Mouse (Mus musculus) neural tube, embryonic 12.5 days (tissue): Measurements from ENCODE around the gene Zranb3. TPM values are rescaled to one million over a fixed set of nuclear protein-coding genes. Genes with fewer than 3 reads are reported as not detected.

Experiments
- polyA plus RNA-seq: library from polyadenylated mRNA; unstranded; fragments of >200 nt; fragmentation: Nextera tagmentation; extraction: Ambion mirVana; gene quantifications from 2 replicates; pipeline ENCODE4 v1.2.1, GENCODE M21; 2016

Gene Zranb3
- polyA plus RNA-seq, 1 experiment from 2014 or later = 8.4 TPM

Other genes starting within 250 kb of the Zranb3 start
- 0.05 TPM in 1 of 2 replicates, not detected in the other for gene Map3k19, start 248.0 kb downstream of the Zranb3 start, polyA plus RNA-seq
- gene Rab3gap1, start 234.3 kb downstream of the Zranb3 start, polyA plus RNA-seq = 18.5 and 20.2 TPM in 2 replicates
- 79.3 and 91.4 TPM in 2 replicates for gene R3hdm1, start 254 bp upstream of the Zranb3 start, polyA plus RNA-seq
- gene Ubxn4, start 140.9 kb upstream of the Zranb3 start, polyA plus RNA-seq = 73.6 and 80.1 TPM in 2 replicates
- gene Lct, start 225.3 kb upstream of the Zranb3 start, polyA plus RNA-seq = 0.04 and 0.08 TPM in 2 replicates